Mouse (Mus musculus) midbrain, embryonic 15.5 days (tissue): Measurements from ENCODE around the gene Dst. TPM values are rescaled to one million over a fixed set of nuclear protein-coding genes. Genes with fewer than 3 reads are reported as not detected.

Experiments
- ATAC-seq: fragments of 200-750 bp; cut with Nextera tagmentation; replicated peaks from 2 replicates; pipeline ENCODE4 v1.8.0; 2017; ENCODE audit warnings: moderate TSS enrichment
- H3K27ac ChIP-seq: fragments of 300-500 bp; sonication (generic); 2 replicates; pipeline ENCODE4 v1.5.1; 2015; ENCODE audit warnings: mild to moderate bottlenecking, inconsistent platforms
- H3K27me3 ChIP-seq: fragments of 300-500 bp; sonication (generic); replicated peaks from 2 replicates; pipeline ENCODE4 v1.6.1; 2015; ENCODE audit warnings: inconsistent platforms
- H3K36me3 ChIP-seq: fragments of 300-500 bp; sonication (generic); replicated peaks from 2 replicates; pipeline ENCODE4 v1.6.1; 2015; ENCODE audit warnings: inconsistent platforms
- H3K4me1 ChIP-seq: fragments of 300-500 bp; sonication (generic); 2 replicates; pipeline ENCODE4 v1.6.1; 2015; ENCODE audit warnings: inconsistent platforms
- H3K4me2 ChIP-seq: fragments of 300-500 bp; sonication (generic); 2 replicates; pipeline ENCODE4 v1.6.1; 2015; ENCODE audit warnings: inconsistent platforms, mild to moderate bottlenecking, moderate library complexity
- H3K4me3 ChIP-seq: fragments of 300-500 bp; sonication (generic); 2 replicates; pipeline ENCODE4 v1.5.1; 2015; ENCODE audit warnings: mild to moderate bottlenecking, inconsistent platforms
- H3K9ac ChIP-seq: fragments of 300-500 bp; sonication (generic); 2 replicates; pipeline ENCODE4 v1.6.1; 2015; ENCODE audit warnings: mild to moderate bottlenecking, inconsistent platforms
- H3K9me3 ChIP-seq: fragments of 300-500 bp; sonication (generic); 2 replicates; pipeline ENCODE4 v1.6.1; 2016; ENCODE audit warnings: inconsistent platforms
- WGBS: fragments of 180-500 bp; shearing (Covaris S2); methylation state at CpG from one replicate; pipeline ENCODE4 v1.1.7; 2015; ENCODE audit warnings: mixed read lengths; 5-methylcytosine and 5-hydroxymethylcytosine counted together
- polyA plus RNA-seq: library from polyadenylated mRNA; unstranded; fragments of >200 nt; fragmentation: Nextera tagmentation; extraction: Ambion mirVana; gene quantifications from 2 replicates; pipeline ENCODE4 v1.2.1, GENCODE M21; 2015

The Dst gene
- polyA plus RNA-seq, 1 experiment from 2014 or later: 43.0 TPM

DNA sequence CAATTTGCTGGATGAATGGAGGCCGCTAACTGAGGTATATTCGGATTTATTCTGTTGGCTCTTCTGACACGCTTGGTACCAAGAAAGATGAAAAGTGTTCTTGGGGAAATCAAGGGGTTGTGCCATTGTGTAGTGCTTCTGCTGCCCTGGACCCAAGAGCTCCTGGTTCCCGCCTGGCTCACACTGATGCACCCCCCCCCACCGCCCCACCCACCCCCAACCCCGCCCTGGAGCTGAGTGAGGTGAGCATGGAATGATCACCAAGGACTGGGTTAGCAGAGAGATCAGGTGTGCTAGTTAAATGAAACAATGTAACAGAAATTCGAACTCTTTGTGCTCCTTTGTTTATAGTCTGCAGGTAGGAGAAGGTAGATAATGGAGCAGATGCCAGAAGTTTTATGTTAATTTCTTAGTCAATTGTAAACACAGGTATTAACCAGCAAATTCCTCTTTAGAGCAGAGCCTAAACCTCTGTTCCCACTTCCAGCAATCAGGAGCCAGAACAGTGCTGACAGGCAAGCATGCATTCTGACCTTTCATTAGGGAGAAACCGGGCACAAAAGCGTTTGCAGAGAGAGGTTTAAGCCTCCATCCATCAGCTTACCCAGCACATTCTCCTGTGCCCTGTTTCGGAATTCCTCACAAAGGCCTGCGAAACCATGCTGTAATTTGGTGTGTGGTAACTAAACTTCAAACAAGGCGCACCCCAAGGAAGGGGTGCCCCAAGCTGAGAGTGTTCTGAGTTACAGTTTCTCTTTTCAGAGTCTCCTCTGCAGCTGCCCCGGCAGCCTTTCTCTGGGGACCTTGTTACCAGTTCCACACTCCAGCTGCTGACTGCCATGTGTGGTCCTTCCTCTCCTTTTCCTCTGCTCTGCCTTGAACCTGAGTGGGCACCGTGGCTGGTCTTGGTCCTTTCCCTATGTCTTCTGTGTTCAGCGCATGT is 166.5 kb downstream of the Dst start:
- Histone ChIP-seq H3K4me1 (peaks cover 18% of the 10 kb centered on the region), H3K36me3 (no peaks in the 10 kb centered on the region), H3K4me3 (no peak overlapping the region), H3K9me3 (no peaks in the 10 kb centered on the region), H3K4me2 (no peak overlapping the region), H3K27ac (0 out of 2 replicates have a peak overlapping the region, but pooled peaks have one; percentile 15), H3K27me3 (no peaks in the 10 kb centered on the region), H3K9ac (no peak overlapping the region)
- 23% methylated on average over 15 of the region's 15 CpGs for WGBS
- ATAC-seq: peak; percentile 53

DNA sequence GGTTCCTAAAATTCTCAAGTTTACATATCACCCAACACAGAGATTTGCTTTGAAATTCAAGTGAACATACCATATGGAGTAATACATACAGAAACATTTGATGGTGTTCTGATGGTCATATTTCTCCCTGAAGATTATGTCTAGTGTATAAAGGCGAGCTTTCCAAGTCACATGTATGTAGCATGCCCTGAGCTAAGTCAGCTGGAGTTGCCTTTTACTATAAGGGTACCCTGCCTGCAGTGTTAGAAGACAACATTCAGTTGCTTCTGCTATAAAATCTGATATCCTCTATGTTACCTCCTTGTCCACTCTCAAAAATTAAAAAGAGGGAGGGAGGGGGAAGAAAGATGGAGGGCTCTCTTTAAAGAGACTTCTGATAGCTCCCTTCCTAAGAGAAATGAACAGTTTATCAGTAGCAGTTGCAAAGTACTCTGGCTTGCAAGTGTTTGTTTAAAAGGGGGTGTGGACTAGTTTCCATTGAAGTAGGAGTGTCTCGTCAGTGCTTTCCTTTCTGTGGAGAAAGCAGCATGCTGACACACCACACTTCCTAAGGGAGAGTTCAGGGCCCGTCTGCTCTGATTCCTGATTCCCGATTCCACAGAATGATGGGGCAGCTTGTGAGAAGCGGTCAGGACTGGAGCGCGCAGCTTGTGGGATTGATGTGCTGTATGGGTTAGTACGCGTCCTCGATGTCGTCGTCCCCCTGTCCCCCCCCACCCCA is 168.8 kb downstream of the Dst start:
- no peaks in the 10 kb centered on the region for H3K27me3 ChIP-seq
- no peak overlapping the region for H3K9ac ChIP-seq
- H3K27ac ChIP-seq: no peak overlapping the region
- H3K4me2 ChIP-seq: no peak overlapping the region; the same call in 1 of the 2 replicates
- no peak overlapping the region for H3K4me3 ChIP-seq
- WGBS: 13% methylated on average over 12 of the region's 12 CpGs
- H3K36me3 ChIP-seq: no peaks in the 10 kb centered on the region
- ATAC-seq: no peak; the same call in 1 of the 2 replicates
- no peaks in the 10 kb centered on the region for H3K9me3 ChIP-seq
- peaks cover 18% of the 10 kb centered on the region for H3K4me1 ChIP-seq

DNA sequence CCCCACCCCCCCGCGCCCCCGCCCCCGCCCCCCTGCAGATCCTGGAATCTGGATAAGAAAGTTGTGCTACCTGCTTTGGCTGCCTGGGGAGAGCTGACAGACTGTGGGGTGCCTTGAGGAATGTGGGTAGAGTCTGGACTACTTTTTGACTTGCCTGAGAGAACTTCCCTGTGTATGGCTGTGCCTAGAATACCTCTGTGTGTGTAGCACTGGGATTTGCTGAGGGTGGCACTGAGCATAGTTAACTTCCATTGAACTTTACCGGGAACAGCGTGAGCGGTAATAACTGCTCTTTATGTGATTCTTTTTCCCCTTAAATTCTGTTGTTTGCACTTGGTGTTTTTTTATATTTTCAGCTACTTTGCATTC is 169.4 kb downstream of the Dst start:
- H3K27ac ChIP-seq: no peak overlapping the region
- WGBS: 22% methylated on average over 7 of the region's 7 CpGs
- no peaks in the 10 kb centered on the region for H3K9me3 ChIP-seq
- ATAC-seq: no peak; the same call in 1 of the 2 replicates
- no peak overlapping the region; the same call in 1 of the 2 replicates for H3K4me2 ChIP-seq
- H3K27me3 ChIP-seq: no peaks in the 10 kb centered on the region
- H3K36me3 ChIP-seq: no peaks in the 10 kb centered on the region
- H3K9ac ChIP-seq: no peak overlapping the region
- peaks cover 16% of the 10 kb centered on the region for H3K4me1 ChIP-seq
- H3K4me3 ChIP-seq: no peak overlapping the region

DNA sequence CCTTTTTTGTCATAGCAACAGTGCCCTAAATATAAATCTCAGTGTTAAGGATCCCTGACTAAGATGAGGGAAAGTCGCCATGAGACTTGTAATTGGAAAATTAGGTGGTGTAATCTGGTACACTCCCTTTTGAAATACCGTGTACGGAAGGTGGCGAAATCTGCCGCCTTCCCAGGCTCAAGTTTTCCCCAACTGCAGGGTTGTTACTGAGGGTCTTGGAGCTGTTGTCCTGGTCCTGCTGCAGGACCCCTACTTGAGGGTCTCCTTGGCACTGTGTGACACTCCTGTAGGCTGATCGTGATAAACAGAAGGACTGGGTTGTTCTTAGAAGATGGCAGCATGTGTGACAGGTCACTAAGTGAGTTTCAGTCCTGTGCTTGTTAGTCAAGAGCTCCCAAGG is 169.9 kb downstream of the Dst start:
- H3K27me3 ChIP-seq: no peaks in the 10 kb centered on the region
- WGBS: 88% methylated on average over 6 of the region's 6 CpGs
- no peaks in the 10 kb centered on the region for H3K36me3 ChIP-seq
- no peak overlapping the region for H3K4me2 ChIP-seq
- no peak for ATAC-seq
- no peaks in the 10 kb centered on the region for H3K9me3 ChIP-seq
- H3K4me1 ChIP-seq: peaks cover 15% of the 10 kb centered on the region
- H3K4me3 ChIP-seq: no peak overlapping the region
- H3K9ac ChIP-seq: no peak overlapping the region
- no peak overlapping the region for H3K27ac ChIP-seq

DNA sequence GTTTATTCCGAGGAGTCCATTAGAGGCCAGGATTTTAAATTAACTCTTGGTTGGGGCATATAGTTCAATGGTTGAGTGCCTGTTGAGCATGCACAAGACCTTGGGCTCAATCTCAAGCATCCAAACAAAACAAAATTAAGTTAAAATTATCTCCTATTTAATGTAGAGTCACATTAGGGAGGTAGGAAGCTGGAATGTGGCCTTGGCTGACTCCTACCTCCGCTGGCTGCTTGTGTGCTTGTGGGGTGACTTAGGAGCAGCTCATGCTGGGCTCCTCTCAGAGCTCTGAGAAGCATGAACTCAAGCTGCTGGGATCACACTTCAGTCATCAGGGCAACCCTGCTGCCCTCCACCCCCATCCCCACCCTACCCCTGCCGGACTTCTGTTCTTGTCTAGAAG is 181.0 kb downstream of the Dst start:
- no peaks in the 10 kb centered on the region for H3K4me1 ChIP-seq
- peaks cover 9% of the 10 kb centered on the region for H3K36me3 ChIP-seq
- no peak overlapping the region for H3K4me3 ChIP-seq
- ATAC-seq: no peak
- H3K9ac ChIP-seq: no peak overlapping the region
- H3K27ac ChIP-seq: no peak overlapping the region
- WGBS: 97% methylated on average over 3 of the region's 3 CpGs
- no peak overlapping the region for H3K4me2 ChIP-seq
- H3K9me3 ChIP-seq: no peaks in the 10 kb centered on the region
- no peaks in the 10 kb centered on the region for H3K27me3 ChIP-seq

DNA sequence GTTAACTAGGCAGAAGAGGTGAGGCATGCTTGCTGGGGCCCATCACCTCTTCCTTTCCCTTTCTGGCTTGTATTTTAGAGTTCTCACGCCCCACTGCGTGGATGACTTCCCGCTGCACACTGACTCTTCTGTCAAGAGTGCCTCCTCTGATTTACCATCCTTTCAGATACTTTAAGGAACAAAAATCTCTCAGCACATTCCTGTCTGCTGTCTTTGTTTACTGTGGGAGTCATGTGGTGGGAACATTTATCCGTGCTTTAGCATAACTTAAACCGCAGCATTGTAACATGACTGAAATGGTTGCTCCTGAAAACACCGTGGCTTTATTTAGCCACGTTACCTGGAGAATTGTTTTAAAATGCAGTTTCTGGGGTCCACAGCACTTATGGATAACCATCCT is 182.7 kb downstream of the Dst start:
- H3K4me1 ChIP-seq: 0 out of 2 replicates have a peak, but pooled peaks cover 3% of the 10 kb centered on the region
- no peak for ATAC-seq
- WGBS: 77% methylated on average over 7 of the region's 7 CpGs
- H3K36me3 ChIP-seq: peaks cover 9% of the 10 kb centered on the region
- no peaks in the 10 kb centered on the region for H3K27me3 ChIP-seq
- no peak overlapping the region for H3K27ac ChIP-seq
- H3K4me3 ChIP-seq: no peak overlapping the region
- no peak overlapping the region for H3K9ac ChIP-seq
- H3K4me2 ChIP-seq: no peak overlapping the region
- no peaks in the 10 kb centered on the region for H3K9me3 ChIP-seq

DNA sequence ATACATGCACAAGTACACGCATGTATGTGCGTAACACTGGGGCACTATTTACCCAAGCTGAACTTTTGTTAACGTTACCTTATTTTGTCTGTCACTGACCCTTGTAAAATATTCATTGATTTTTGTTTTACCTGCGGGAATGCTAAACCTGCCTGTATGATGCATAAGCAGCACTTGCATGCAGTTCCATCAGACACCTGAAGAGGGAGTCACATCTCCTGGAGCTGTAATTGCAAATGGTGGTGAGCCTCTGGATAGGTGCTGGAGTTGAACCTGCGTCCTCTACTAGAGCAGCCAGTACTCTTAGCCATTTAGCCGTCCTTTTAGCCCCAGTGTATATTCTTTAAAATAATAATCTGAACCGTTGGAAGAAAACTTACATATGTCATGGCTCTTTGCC is 185.6 kb downstream of the Dst start:
- Histone ChIP-seq H3K36me3 (no peaks in the 10 kb centered on the region), H3K9me3 (no peaks in the 10 kb centered on the region), H3K9ac (no peak overlapping the region), H3K4me3 (no peak overlapping the region), H3K27ac (no peak overlapping the region), H3K4me2 (no peak overlapping the region), H3K27me3 (no peaks in the 10 kb centered on the region), H3K4me1 (peaks cover 8% of the 10 kb centered on the region; the same call in 1 of the 2 replicates)
- whole genome bisulfite sequencing: 95% methylated on average over 7 of the region's 7 CpGs
- no peak for ATAC-seq

DNA sequence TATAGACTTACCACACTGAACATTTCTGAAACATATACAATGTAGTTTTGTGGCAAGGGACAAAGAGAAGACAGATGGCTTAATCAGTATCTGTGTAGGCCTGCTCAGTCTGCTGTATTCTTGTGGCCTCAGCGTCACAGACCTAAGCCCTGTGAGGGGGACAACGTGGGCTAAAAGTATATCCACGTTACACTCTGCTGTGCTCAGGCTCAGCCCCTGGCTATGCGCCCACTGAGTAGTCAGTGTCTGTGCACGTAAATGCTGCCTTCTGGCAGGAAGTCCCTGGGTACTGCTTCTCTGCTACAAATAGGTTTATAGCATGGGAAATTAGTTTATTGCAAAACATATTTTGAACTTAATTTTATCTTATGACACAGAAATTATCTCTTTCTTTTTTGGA is 186.3 kb downstream of the Dst start:
- H3K9ac ChIP-seq: no peak overlapping the region
- no peak overlapping the region for H3K4me2 ChIP-seq
- no peak overlapping the region for H3K27ac ChIP-seq
- no peaks in the 10 kb centered on the region for H3K27me3 ChIP-seq
- ATAC-seq: no peak
- 34% methylated on average over 5 of the region's 5 CpGs for WGBS
- H3K9me3 ChIP-seq: no peaks in the 10 kb centered on the region
- H3K4me3 ChIP-seq: no peak overlapping the region
- peaks cover 10% of the 10 kb centered on the region; the same call in 1 of the 2 replicates for H3K4me1 ChIP-seq
- no peaks in the 10 kb centered on the region for H3K36me3 ChIP-seq

DNA sequence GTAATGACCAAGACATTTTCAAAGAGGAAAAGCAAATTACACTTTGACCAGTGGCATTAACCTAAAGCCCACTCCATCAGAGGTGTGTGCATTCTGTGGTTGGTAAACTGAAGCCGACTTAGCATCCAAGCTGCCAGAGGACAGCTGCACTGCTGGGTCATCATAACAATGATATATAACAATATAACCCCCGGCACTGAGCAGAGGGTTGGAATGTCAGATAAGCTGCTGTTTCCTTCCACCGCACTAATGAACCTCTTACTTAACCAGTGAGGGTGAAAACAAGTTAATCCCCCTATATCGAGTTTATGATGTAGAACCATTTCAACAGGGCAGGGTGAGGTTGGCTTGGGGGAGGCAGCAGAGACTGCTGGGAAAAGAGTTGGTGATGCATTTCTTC is 187.1 kb downstream of the Dst start:
- Histone ChIP-seq H3K27me3 (no peaks in the 10 kb centered on the region), H3K27ac (no peak overlapping the region), H3K4me2 (no peak overlapping the region), H3K4me3 (no peak overlapping the region), H3K9me3 (no peaks in the 10 kb centered on the region), H3K4me1 (peaks cover 10% of the 10 kb centered on the region; the same call in 1 of the 2 replicates), H3K9ac (no peak overlapping the region), H3K36me3 (no peaks in the 10 kb centered on the region)
- 39% methylated on average over 4 of the region's 4 CpGs for WGBS
- ATAC-seq: no peak

DNA sequence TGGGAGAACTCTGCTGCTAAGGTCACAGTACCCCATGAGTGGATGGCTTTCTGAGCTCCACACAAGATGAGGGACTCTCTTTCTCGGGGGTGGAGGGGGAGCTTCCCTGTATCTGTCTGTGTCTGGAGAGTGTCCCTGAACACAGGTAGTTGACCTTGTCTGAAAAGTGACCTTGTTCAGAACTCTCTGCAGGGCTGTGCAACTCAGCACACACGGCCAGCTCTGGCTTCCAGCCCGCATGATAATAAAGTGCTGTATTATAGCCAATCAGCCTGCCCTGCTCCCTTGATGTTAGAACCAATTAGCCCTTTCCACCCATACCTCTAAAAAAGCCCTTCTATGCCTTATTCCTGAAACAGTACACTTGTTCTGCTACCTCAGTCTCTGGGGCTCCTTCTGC is 188.9 kb downstream of the Dst start:
- Histone ChIP-seq H3K9ac (no peak overlapping the region), H3K27ac (no peak overlapping the region), H3K27me3 (no peaks in the 10 kb centered on the region), H3K4me2 (no peak overlapping the region), H3K4me1 (peaks cover 10% of the 10 kb centered on the region; the same call in 1 of the 2 replicates), H3K9me3 (no peaks in the 10 kb centered on the region), H3K4me3 (no peak overlapping the region), H3K36me3 (no peaks in the 10 kb centered on the region)
- WGBS: 53% methylated on average over 3 of the region's 3 CpGs
- peak; percentile 38 for ATAC-seq

DNA sequence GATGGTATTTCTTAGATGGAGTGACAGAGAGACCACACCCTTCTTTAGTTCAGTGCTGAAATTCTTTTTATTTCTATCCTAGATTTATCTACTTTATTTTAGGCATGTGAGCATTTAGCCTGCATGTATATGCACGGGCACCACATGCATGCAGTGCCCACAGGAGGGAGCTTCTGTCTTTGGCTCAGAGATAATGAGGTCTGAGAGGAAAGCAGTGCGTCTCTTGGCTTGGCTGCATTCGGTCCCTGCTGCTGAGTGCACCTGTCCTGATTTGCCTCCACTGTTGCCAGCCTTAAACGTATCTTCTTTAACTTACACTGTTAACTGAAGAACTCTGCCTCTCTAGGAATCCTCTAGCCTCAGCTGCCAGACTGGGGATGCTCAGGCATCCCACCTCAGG is 189.6 kb downstream of the Dst start:
- Histone ChIP-seq H3K27me3 (no peaks in the 10 kb centered on the region), H3K4me3 (no peak overlapping the region), H3K4me2 (no peak overlapping the region), H3K27ac (0 out of 2 replicates have a peak overlapping the region, but pooled peaks have one; percentile 44), H3K9ac (no peak overlapping the region), H3K36me3 (no peaks in the 10 kb centered on the region), H3K9me3 (no peaks in the 10 kb centered on the region), H3K4me1 (peaks cover 10% of the 10 kb centered on the region; the same call in 1 of the 2 replicates)
- WGBS: 38% methylated on average over 4 of the region's 4 CpGs
- ATAC-seq: peak; percentile 70; the same call in 1 of the 2 replicates

DNA sequence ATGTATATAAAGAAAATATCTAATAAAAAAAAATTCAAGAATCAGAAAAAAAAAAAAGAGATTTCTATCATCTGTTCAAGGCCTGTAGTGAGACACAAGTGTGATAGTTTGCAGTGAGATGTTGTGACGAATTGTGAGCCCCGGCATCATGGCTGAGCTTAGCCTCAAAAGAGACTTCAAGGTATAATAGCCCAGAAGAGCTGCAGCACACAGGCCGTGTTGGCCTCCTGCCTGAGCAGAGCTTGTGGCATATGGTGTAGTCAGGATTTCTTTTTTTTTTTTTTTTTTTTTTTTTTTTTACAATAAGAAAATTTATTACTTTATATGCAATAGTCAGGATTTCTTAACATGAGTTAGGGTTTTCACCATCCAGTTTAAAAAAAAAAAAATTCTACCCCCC is 191.4 kb downstream of the Dst start:
- Histone ChIP-seq H3K27ac (no peak overlapping the region), H3K9ac (no peak overlapping the region), H3K27me3 (no peaks in the 10 kb centered on the region), H3K36me3 (no peaks in the 10 kb centered on the region), H3K4me2 (no peak overlapping the region), H3K4me1 (peaks cover 18% of the 10 kb centered on the region), H3K4me3 (no peak overlapping the region), H3K9me3 (no peaks in the 10 kb centered on the region)
- 45% methylated on average over 3 of the region's 3 CpGs for WGBS
- ATAC-seq: no peak
